Mouse (Mus musculus) telencephalon, adult 2 months (tissue): ENCODE measurements around the gene Dnah14.
"Not testable (repeated sequence)": the region's sequence is repeated elsewhere in the genome, so short reads cannot be mapped to it uniquely, and the experiment has no call there.

Source experiments
- DNase-seq: peaks from one replicate; pipeline ENCODE4 v3.0.0-alpha.2; 2011; ENCODE audit warnings: low read depth, low spot score

Gene Dnah14

GRCm38 (mm10) chr1:181782600-181782999, 206.2 kb downstream of the Dnah14 start:
- DNase-seq: not testable (repeated sequence)

- no peak for DNase-seq
These were observed 213.6 kb downstream of the Dnah14 start for GRCm38 (mm10) chr1:181789952-181790351.

- DNase-seq: peak; percentile 43
These were observed 217.2 kb downstream of the Dnah14 start for GRCm38 (mm10) chr1:181793541-181793940.

- DNase-seq: no peak
These were observed 223.6 kb downstream of the Dnah14 start for GRCm38 (mm10) chr1:181799911-181800310.

GRCm38 (mm10) chr1:181800667-181801066, 224.3 kb downstream of the Dnah14 start:
- no peak for DNase-seq

- peak; percentile 61 for DNase-seq
These were observed 235.3 kb downstream of the Dnah14 start for GRCm38 (mm10) chr1:181811481-181812223.

GRCm38 (mm10) chr1:181826716-181827115, 250.4 kb downstream of the Dnah14 start:
- no peak for DNase-seq

GRCm38 (mm10) chr1:181828365-181828764, 252.0 kb downstream of the Dnah14 start:
- DNase-seq: no peak

GRCm38 (mm10) chr1:181832720-181833119, 256.4 kb downstream of the Dnah14 start:
- DNase-seq: no peak

GRCm38 (mm10) chr1:181833143-181833542, 256.8 kb downstream of the Dnah14 start:
- DNase-seq: no peak

- DNase-seq: no peak
These were observed 261.8 kb downstream of the Dnah14 start for GRCm38 (mm10) chr1:181838111-181838510.

- no peak for DNase-seq
These were observed 263.5 kb downstream of the Dnah14 start for GRCm38 (mm10) chr1:181839746-181840366.

GRCm38 (mm10) chr1:181841396-181841795, 265.0 kb downstream of the Dnah14 start:
- DNase-seq: no peak

- peak; percentile 91 for DNase-seq
These were observed 265.7 kb downstream of the Dnah14 start for GRCm38 (mm10) chr1:181841864-181842672.

GRCm38 (mm10) chr1:181842781-181843180, 266.4 kb downstream of the Dnah14 start, which contains the start of gene Lbr:
Lbr (minus strand) TSS chr1:181843046.
- no peak for DNase-seq

GRCm38 (mm10) chr1:181844874-181845547, 268.7 kb downstream of the Dnah14 start:
- no peak for DNase-seq

- no peak for DNase-seq
These were observed 269.4 kb downstream of the Dnah14 start for GRCm38 (mm10) chr1:181845767-181846166.

GRCm38 (mm10) chr1:181847396-181847795, 271.0 kb downstream of the Dnah14 start:
- no peak for DNase-seq

GRCm38 (mm10) chr1:181848210-181848609, 271.9 kb downstream of the Dnah14 start:
- no peak for DNase-seq

GRCm38 (mm10) chr1:181850441-181850840, 274.1 kb downstream of the Dnah14 start:
- DNase-seq: no peak

GRCm38 (mm10) chr1:181851521-181852310, 275.4 kb downstream of the Dnah14 start:
- DNase-seq: no peak
